Mouse (Mus musculus): ENCODE results near the gene Sap18.
"Not testable (repeated sequence)": the region's sequence is repeated elsewhere in the genome, so short reads cannot be mapped to it uniquely, and the experiment has no call there.

DNA sequence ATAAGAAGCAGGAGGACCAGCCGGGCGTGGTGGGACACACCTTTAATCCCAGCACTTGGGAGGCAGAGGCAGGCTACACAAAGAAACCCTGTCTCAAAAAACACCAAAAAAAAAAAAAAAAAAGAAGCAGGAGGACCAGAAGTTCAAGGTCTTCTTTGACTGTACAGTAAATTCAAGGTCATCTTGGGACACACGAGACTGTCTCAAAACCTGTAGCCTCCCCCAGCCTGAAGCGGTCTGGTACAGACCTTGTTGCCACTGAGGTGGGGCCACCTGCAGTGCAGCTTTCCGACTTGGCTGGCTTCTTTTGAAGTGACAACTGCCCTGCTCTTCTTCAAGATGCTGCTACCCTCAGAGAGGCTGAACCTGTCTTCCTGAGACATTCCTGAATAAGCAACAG is 50.1 kb downstream of the Sap18 start:
- not testable (repeated sequence) for TF ChIP-seq CTCF (IDR thresholded peaks at IDR 0.05; ENCODE audit: control insufficient read depth, insufficient read depth, insufficient read length); MYOD1 (IDR thresholded peaks at IDR 0.05; ENCODE audit: control insufficient read depth, insufficient read length, low read depth); FOSL1 (IDR thresholded peaks at IDR 0.05; ENCODE audit: insufficient read depth, low read length, poor library complexity, severe bottlenecking); MYOG (IDR thresholded peaks at IDR 0.05; ENCODE audit: control insufficient read depth, extremely low read depth, insufficient read length); USF1 (IDR thresholded peaks at IDR 0.05; ENCODE audit: low read depth)

Data from C2C12 (cell line).